Mouse (Mus musculus) lung, adult 2 months (tissue): ENCODE results near the gene Jakmip3. TPM values are rescaled to one million over a fixed set of nuclear protein-coding genes. Genes with fewer than 3 reads are reported as not detected.

Experiments
- DNase-seq: peaks from one replicate; pipeline ENCODE4 v3.0.0; 2022
- H3K4me1 ChIP-seq: fragments of 200-500 bp; 2 replicates; pipeline ENCODE4 v1.6.1; 2011; ENCODE audit warnings: low read length; ENCODE audit not compliant: control insufficient read depth, insufficient read depth
- H3K4me3 ChIP-seq: fragments of 200-500 bp; replicated peaks from 2 replicates; pipeline ENCODE3; 2011; ENCODE audit warnings: low read depth, mild to moderate bottlenecking, control low read depth, low read length; ENCODE audit errors: extremely low read depth
- CTCF ChIP-seq: fragments of 200-500 bp; IDR thresholded peaks from 2 replicates; pipeline ENCODE4 v1.5.1; 2011; ENCODE audit warnings: mild to moderate bottlenecking, low read length, control low read depth; ENCODE audit not compliant: insufficient read depth
- POLR2A ChIP-seq: fragments of 200-500 bp; IDR thresholded peaks from 2 replicates; pipeline ENCODE4 v1.6.1; 2011; ENCODE audit warnings: low read depth, mild to moderate bottlenecking, control low read depth, low read length, borderline replicate concordance; ENCODE audit errors: extremely low read depth
- WGBS: fragments of 180-500 bp; shearing (Covaris S2); methylation state at CpG from one replicate; pipeline ENCODE4 v1.1.7; 2018; 5-methylcytosine and 5-hydroxymethylcytosine counted together
- polyA plus RNA-seq: library from polyadenylated mRNA; depleted of rRNA; stranded (reverse); fragments of >200 nt; gene quantifications from 2 replicates; pipeline ENCODE4 v1.2.3, GENCODE M21; 2012

Gene Jakmip3
- polyA plus RNA-seq, 1 experiment: not detected

DNA sequence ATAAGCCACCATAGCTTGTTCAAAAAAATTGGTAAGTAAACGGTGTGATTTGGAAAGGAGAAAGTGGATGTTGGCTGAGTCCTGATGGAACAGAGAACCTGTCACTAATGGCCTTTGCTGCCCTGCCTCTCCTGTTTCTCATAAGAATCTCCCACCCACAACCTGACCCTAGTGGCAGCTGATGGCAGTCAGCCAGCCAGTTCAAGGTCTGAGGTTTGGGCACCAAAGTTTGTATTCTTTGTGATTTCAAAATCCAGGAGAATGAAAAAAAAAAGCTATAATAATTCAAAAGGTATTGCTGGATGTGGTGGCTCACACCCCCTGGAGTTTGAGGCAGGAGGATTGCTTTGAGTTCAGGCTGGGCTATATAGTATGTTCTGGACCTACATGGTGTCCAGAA lies 1.8 kb downstream of the Jakmip3 start:
- 74% methylated on average over 1 of the region's 1 CpGs for WGBS
- DNase-seq: no peak
- Histone ChIP-seq H3K4me1 (no peaks in the 10 kb centered on the region), H3K4me3 (no peak overlapping the region)
- TF ChIP-seq POLR2A (no peak), CTCF (no peak)

DNA sequence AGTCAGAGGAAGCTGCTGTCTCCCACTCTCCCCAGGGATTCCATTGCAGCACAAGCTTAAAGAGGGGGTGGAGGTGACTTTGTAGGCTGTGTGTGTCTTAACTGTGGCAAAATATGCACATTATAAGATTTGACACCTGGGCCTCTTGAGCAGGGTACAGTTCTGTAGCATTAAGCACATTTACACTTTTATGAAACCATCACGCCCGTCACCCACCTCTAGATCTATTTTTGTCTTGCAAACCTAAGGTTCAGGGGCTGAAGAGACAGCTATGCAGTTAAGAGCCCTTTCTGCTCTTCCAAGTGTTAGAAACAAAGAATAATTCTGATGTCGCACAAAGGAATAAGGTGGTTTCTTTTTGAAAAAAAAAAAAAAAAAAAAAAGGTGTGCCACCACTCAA lies 5.1 kb downstream of the Jakmip3 start:
- DNase-seq: no peak
- Histone ChIP-seq H3K4me1 (no peaks in the 10 kb centered on the region), H3K4me3 (no peak overlapping the region)
- TF ChIP-seq CTCF: no peak
- no peak for TF ChIP-seq POLR2A
- WGBS: 46% methylated on average over 3 of the region's 3 CpGs

DNA sequence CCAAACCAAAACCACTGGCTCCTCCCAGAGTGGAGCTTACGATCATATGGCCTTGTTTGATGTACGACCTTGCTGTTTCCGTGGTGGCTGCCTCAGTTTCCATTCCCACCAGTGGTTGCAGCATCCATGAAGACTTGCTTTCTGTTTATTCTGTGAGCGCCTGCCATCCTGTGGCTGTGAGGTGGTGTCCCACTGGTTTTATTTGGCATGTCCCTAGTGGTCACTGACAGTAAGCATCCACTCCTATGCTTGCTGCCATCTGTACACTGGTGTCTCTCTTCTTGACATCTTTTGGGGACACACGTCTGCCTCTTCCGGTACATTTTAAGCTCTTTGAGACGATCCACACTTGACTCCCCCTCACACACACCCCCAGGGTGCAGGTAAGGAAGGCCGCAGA lies 7.2 kb downstream of the Jakmip3 start:
- H3K4me3 ChIP-seq: no peak overlapping the region
- DNase-seq: no peak
- no peak for TF ChIP-seq POLR2A
- TF ChIP-seq CTCF: no peak
- no peaks in the 10 kb centered on the region for H3K4me1 ChIP-seq
- 83% methylated on average over 8 of the region's 8 CpGs for WGBS

DNA sequence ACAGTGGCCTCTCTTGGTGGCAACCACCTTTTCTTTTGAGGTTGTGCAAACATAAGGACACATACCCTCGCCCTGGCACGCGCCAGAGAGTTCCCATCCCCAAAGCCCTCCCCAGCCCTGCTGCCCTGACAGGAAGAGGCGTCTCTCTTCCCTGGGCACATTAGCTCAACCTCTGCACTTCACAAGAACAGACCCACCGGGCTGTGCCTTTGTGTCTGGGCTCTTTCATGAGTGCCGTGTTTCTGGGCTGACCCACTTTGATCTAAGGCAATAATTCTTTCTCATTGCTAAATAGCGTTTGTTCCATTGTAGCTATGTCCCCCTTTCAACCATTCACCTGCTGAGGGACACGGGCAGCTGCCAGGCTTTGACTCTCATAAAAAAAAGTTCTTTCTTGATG lies 7.8 kb downstream of the Jakmip3 start:
- Histone ChIP-seq H3K4me1 (no peaks in the 10 kb centered on the region), H3K4me3 (no peak overlapping the region)
- DNase-seq: no peak
- WGBS: 46% methylated on average over 8 of the region's 8 CpGs
- no peak for TF ChIP-seq POLR2A
- TF ChIP-seq CTCF: no peak

DNA sequence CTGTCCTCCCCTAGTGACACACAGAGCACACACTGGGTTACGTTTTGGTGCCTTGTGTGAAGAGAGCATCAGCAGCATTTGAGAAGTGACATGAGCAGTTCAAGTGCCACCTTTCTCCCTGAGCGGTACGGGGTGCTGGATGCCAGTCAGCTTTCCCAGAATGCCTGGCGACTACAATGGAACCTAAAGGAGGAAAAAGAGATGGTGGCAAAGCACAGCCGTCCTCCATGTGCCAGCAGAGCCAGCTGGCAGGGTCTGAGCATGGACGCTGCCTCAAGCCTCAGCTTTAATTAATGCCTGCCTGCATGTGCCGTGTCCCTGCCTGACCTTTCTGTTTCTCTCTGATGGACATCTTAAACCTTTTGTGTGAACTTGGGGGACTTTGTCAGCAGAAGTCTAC lies 15.3 kb downstream of the Jakmip3 start:
- TF ChIP-seq POLR2A: no peak
- no peak for TF ChIP-seq CTCF
- 72% methylated on average over 7 of the region's 7 CpGs for WGBS
- no peak for DNase-seq
- H3K4me3 ChIP-seq: no peak overlapping the region
- H3K4me1 ChIP-seq: no peaks in the 10 kb centered on the region

DNA sequence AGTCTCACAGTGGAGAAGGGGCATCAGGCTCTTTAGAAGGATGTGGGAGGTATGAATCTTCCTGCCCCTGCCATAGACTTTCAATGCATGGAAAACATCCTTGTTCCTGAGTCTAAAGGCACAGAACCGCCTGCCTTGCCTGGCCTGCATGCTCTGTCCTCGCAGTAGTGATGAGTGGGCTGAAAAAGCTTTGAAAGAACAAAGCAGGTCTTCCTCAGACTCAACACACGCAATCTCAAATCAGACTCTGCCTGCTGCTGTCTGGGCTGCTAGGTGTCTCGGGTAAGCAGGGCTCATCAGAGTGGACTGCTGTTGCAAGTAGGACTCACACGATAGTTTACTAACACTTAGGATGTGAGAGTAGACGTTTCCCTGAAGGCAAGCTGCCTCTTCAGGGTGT lies 16.6 kb downstream of the Jakmip3 start:
- TF ChIP-seq POLR2A (no peak), CTCF (no peak)
- 65% methylated on average over 6 of the region's 6 CpGs for WGBS
- DNase-seq: no peak
- no peaks in the 10 kb centered on the region for H3K4me1 ChIP-seq
- H3K4me3 ChIP-seq: no peak overlapping the region

DNA sequence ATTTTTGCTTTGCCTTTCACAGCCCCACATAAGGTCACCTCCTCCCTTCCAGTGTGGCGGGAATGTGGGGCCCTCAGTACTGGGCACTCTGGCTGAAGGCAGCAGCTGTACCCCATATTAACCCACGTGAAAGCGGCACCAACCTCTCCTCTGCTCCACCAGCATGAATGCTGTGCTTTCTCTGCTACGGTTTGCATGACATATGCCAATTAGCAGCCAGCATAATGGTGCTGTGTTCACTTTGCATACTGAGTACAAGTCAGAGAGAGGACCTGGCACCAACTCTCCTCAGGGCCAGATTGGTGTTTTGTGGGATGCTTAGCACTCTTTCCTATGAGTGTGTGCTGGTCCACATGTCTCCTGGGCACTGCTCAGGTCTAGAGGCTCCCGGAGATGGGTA lies 19.2 kb downstream of the Jakmip3 start:
- Histone ChIP-seq H3K4me3 (no peak overlapping the region), H3K4me1 (no peaks in the 10 kb centered on the region)
- no peak for DNase-seq
- no peak for TF ChIP-seq CTCF
- TF ChIP-seq POLR2A: no peak
- 84% methylated on average over 5 of the region's 5 CpGs for WGBS

DNA sequence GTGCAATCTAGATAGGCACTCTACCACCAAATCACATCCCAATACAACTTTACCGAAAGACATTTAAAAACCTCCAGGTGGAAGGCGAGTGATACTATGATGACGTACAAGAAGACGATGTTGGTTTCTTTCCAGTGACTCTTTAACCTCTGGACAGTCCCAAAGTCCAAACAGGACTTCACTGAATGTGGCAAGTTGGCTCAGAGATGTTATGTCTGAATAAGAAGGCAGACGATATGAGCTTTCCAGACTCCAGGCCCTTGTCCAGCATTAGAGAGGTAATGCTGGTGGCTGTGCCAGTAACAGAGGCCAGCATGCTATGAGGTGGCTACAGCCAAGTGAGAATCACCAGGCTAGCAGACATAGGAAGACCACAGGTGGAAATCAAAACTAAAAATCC lies 23.2 kb downstream of the Jakmip3 start:
- 87% methylated on average over 5 of the region's 5 CpGs for whole genome bisulfite sequencing

DNA sequence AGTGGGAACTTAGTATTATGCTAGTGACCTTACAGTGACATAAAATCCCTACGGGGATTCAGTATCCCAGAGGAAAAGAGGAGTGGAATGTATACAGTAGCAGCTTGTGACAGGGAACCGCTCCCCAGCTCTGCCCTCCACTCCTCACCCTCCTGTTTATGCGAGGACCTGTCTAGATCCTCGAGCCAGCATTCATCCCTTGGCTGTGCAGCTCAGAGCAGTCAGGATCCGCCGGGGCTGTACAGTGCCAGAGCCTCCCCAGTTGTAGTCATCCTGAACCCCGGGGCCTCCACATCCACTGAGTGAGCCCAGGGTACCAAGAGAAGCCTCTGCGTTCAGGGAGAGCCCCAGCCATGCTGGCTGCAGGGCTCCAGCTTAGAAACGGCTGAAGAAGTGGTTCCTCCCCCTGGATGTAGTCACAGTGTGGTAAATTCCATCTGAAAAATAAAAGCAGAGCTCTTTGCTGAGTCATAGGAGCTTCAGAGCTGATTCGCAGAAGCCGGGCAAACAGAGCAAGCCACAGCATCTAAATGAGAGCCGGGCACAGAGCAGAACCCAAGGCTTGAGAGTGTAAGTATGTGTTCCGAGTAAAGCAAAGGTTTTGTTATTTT lies 27.6 kb downstream of the Jakmip3 start:
- no peak for DNase-seq
- 50% methylated on average over 13 of the region's 13 CpGs for WGBS
- Histone ChIP-seq H3K4me3 (no peak overlapping the region), H3K4me1 (no peaks in the 10 kb centered on the region)
- TF ChIP-seq POLR2A (no peak), CTCF (no peak)

More for the DNA sequence above, 23.2 kb downstream of the Jakmip3 start:
- Histone ChIP-seq H3K4me1 (no peaks in the 10 kb centered on the region), H3K4me3 (no peak overlapping the region)
- no peak for DNase-seq
- no peak for TF ChIP-seq CTCF
- TF ChIP-seq POLR2A: no peak

DNA sequence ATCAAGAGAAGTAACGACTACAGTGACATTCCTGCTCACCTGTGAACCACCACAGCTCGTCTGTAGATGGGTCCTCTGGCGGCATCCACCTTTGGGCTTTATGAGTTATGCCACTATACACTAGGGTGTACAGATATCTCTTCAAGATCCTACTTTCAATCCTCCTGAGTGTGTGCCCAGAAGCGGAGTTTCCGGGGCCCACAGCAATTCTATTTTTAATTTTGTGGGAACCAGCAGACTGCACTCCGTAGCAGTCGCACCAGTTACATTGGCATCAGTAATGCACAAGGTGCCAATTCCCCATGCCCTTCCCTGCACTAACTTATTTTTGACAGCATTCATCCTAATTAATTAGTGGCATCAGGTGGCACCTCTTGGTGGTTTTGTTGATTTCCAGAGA lies 37.0 kb downstream of the Jakmip3 start:
- 85% methylated on average over 7 of the region's 7 CpGs for WGBS
- no peak overlapping the region for H3K4me3 ChIP-seq
- no peaks in the 10 kb centered on the region for H3K4me1 ChIP-seq
- TF ChIP-seq CTCF: no peak
- no peak for TF ChIP-seq POLR2A
- no peak for DNase-seq
